Mouse (Mus musculus) B cell, adult (primary cell): ENCODE measurements around the gene AV320801. TPM values are rescaled to one million over a fixed set of nuclear protein-coding genes. Genes with fewer than 3 reads are reported as not detected.

ENCODE experiments used
- total RNA-seq: library from RNA; stranded (reverse); gene quantifications from 4 replicates; pipeline ENCODE4 v1.2.4, GENCODE M21; 2023; ENCODE audit not compliant: inconsistent age

Gene AV320801
- not detected in 4 replicates for total RNA-seq

DNA sequence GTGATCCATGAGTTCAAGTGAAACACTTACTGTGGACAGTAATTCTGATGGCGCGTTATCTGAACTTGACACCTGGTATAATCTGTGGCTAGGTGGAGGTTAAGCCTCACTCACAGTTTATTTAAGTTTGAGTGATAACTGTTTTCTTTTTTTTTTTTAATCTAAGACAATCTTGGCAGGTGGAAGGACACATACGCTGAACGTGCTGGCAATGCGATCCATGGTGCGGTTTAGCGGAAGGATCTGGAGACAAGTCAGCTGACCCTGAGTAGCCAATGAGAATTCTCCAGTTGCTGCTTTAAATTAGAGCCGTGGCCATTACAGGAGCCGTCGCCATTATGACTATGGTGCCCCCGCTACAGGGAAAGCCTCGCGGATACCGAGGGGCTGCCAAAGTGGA, at the start of gene AV320801:
Gene AV320801, plus strand, starts transcription at position 301 of the 400 bp plus-strand sequence.

Other genes starting within 250 kb of the AV320801 start
- gene Pramel3, start 192.3 kb upstream of the AV320801 start, total RNA-seq, result not detected in 4 replicates
- gene Gm5128, start 121.3 kb upstream of the AV320801 start, total RNA-seq, result not detected in 4 replicates
- gene Gm7903, start 60.8 kb upstream of the AV320801 start, total RNA-seq, result not detected in 4 replicates
- gene Nxf7, start 104.2 kb downstream of the AV320801 start, total RNA-seq, result not detected in 4 replicates
- gene Prame, start 133.1 kb downstream of the AV320801 start, total RNA-seq, result not detected in 4 replicates
- gene Tcp11x2, start 199.2 kb downstream of the AV320801 start, total RNA-seq, result not detected in 4 replicates
- gene Tmsb15a, start 230.7 kb downstream of the AV320801 start, total RNA-seq, result not detected in 4 replicates
- gene Armcx5, start 248.1 kb downstream of the AV320801 start, total RNA-seq, result 28.9 to 31.8 TPM (median 30.6 TPM) in 4 replicates
- gene Gprasp1, start 248.1 kb downstream of the AV320801 start, total RNA-seq, result 44.7 to 55.8 TPM (median 51.3 TPM) in 4 replicates